Mouse (Mus musculus): ENCODE data around the gene A430078G23Rik.
A peak's percentile ranks its signal among the peaks of the same experiment; 100 is the strongest.
"Not testable (repeated sequence)": the region's sequence is repeated elsewhere in the genome, so short reads cannot be mapped to it uniquely, and the experiment has no call there.

The A430078G23Rik gene

DNA sequence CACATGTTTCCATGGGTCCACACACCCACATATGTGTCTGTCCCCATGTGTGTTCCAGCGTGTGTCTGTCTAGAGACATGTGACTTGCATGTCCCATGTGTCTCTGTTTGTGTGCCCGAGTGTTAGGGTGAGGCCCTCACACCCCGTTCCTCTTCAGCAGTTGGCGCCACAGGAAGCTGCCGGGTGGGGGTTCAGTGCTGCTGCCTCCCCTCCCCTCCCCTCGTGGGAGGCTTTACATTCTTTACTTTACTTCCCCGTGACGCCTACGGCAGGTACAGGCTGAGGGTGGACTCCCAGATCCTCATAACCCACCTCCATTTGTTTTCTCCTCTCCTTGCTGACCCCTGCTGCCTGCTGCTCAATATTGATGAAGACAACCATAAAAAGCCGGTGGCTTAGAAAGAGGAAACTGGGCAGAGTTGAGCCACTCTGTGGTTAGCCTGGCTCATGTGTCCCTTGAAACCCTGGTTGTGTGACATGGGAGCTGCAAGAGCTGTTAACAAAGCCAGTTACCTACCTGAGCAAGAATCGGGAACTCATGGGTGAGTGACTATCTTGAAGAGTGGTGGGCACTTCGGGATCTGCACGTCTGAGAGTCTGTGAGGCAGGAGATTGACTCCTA lies at the start of gene A430078G23Rik:
TSS of gene A430078G23Rik (plus strand) at position 227 of the 622 bp plus-strand sequence.
- DNase-seq (ENCODE audit: low read depth, low spot score), result no peak

DNA sequence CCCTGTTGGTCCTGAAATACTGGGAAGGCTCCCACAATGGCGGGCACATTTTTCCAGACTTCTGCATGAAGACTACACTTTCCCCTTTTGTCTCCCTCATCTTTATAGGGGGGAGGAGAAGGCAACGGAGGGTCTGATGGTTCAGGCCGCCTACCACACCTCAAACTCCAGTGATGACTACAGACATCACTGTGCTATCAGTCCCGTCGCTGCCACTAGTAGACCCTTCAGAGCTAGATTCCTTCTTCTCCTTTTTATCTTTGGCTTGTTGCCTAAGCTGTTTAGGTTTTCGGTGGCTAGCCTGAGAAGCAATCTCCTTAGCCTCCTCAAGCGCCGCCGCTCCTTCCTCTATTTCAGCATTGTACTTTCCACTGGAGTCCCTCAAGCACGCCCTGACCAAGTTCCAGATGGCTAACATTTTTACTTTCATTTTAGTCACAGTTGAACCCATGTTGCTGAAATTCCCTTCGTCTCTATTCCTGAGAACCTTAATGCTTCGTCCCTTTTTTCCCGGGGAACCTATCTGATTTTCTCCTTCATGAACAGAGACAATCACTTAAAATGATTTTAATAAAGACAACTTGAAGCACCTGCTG lies 44.9 kb upstream of the A430078G23Rik start:
- not testable (repeated sequence) for DNase-seq (ENCODE audit: low read depth, low spot score)

DNA sequence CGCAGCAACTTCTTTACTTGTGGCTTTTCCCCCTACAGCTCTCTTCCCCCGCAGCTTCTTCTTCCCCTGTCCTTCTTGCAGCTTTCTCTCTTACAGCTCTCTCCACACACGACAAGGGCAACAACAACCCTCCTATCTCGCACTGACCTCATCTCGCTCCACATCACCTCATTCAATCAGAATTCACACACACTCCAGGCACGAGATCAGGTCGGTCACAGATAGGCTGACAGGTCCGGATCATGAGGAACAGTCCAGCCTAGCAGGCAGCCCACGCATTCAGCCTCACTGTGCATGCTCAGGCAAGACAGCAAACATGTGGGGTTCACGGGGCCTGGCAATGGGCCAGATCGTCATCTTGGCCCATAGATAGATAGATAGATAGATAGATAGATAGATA lies 43.6 kb upstream of the A430078G23Rik start:
- no peak for DNase-seq (ENCODE audit: low read depth, low spot score)

DNA sequence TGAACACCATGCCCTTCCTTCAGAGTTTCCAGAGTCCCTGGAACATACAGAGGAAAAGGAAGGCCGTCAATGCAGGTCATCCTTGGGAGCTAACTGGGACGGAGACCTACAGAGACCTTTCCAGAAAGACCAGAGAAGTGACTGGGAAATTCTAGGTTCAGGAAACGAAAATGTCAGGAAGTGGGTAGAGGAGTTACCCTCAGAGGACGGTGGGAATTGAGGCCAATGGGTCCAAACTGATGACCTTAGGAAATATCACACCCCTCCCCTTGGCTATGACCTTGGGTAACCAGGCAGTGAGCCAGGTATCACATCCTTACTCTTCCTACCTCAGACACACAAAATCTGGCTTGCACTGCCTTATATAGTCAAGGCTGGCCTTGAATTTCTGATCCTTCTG lies 41.7 kb upstream of the A430078G23Rik start:
- no peak for DNase-seq (ENCODE audit: low read depth, low spot score)

DNA sequence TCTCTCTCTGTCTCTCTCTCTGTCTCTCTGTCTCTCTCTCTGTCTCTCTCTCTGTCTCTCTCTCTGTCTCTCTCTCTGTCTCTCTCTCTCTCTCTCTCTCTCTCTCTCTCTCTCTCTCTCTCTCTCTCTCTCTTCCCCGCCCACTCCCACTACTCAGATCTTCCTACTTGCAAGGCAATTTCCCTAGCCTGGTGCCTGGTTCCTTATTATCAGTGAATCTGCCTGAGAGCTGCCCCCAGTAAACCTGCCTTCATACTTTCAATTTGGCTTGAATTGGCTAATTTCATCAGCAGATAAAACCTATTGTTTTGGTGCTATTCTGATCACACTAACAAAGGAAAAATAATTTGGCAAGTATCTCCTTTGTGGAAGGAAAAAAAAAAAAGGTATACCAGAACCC lies 39.8 kb upstream of the A430078G23Rik start:
- not testable (repeated sequence) for DNase-seq (ENCODE audit: low read depth, low spot score)

DNA sequence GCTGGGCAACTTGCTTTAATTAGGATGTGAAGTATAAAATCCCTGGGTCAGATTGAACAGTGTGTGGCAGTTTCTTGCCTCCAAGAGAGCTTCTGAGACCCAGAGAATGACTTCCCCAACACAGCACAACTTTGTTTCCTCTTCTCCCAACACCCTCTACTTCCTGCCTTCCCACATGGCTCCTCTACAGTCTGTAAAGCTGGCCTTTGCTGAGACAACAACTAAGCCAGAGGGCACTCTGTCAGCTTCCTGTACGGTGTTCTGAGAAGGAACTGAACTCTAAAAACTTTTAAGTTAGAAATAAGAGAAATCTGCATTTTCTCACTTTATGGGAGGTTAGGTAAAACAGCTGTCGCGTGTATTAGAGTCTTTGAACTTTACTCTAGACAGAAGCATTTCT lies 39.4 kb upstream of the A430078G23Rik start:
- no peak for DNase-seq (ENCODE audit: low read depth, low spot score)

DNA sequence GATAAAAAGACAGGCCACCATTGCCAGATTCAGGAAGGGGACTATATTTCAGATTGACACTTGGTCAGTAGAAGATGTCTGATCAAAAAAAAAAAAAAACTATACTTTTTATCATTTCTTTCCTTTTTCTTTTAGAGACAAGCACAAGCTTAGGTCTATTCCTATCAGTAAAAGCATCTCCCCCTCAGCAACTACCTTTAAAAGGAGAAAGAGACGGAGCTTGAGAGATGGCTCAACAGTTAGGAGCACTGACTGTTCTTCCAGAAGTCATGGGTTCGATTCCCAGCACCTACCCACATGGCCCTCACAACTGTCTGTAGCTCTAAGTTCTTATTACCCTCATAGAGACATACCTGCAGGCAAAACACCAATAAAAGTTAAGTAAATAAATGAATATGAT lies 38.9 kb upstream of the A430078G23Rik start:
- no peak for DNase-seq (ENCODE audit: low read depth, low spot score)

DNA sequence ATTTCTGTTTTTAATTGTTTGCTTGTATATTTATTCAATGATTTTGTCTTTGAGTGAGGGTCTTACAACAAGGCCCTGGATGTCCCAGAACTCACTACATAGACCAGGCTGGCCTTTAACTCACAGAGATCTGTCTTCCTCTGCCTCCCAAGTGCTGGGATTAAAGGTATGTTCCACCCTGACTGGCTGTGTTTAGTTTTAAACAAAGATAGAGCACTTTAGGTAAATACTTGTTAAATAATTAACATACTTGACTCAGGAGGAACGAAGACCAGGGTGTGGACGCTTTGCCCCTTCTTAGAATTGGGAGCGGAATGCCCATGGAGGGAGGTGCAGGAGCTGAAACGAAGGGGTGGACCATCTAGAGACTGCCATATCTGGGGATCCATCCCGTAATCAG lies 36.6 kb upstream of the A430078G23Rik start:
- no peak for DNase-seq (ENCODE audit: low read depth, low spot score)

DNA sequence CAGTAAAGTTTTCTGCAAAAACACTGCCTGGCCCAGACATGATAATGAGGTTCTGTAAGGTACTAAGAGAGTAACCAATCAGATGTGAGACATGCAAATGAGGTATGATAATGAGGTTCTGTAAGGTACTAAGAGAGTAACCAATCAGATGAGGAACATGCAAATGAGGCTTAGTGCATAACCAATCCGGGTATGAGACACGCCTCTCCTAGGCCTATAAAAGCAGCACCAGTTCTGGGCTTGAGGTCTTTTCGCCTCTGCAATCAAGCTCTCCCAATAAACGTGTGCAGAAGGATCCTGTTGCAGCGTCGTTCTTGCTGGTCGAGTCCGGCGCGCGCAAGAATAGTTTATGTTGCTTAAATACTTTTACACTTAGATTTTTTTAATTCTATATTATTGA lies 33.9 kb upstream of the A430078G23Rik start:
- not testable (repeated sequence) for DNase-seq (ENCODE audit: low read depth, low spot score)

DNA sequence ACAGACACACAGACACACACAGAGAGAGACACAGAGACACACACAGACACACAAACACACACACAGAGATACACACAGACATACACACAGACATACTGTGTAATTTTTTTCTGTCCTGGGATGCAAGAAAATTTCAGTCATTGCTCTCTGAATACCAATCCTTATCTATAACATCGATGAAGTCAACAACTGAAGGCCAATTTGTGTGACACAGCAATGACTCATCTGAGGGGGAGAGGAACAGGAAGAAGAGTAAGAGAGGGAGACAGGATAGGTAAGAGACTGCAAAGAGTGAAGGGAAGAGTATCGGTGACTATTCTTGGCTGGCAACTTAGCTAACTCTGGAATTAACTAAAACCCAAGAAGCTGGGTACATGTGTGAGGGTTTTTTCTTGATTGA lies 29.0 kb upstream of the A430078G23Rik start:
- no peak for DNase-seq (ENCODE audit: low read depth, low spot score)

DNA sequence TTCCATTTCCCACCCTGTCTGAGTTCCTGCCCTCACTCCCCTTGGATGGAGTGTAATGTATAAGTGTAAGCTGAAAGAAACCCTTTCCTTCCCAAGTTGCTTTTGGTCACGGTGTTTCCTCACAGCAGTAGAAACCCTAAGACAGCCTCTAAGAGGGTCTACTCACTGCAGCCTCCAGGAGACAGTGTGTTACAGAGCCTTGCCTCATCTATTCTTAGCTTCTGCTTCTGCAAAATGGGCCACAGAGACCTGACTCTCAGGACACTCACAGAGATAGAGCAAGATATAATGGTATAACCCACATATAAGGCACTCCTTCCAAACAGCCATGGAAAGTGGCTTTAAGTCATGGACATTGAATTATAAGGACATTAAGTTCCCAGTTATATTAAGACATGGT lies 26.2 kb upstream of the A430078G23Rik start:
- DNase-seq (ENCODE audit: low read depth, low spot score), result no peak

DNA sequence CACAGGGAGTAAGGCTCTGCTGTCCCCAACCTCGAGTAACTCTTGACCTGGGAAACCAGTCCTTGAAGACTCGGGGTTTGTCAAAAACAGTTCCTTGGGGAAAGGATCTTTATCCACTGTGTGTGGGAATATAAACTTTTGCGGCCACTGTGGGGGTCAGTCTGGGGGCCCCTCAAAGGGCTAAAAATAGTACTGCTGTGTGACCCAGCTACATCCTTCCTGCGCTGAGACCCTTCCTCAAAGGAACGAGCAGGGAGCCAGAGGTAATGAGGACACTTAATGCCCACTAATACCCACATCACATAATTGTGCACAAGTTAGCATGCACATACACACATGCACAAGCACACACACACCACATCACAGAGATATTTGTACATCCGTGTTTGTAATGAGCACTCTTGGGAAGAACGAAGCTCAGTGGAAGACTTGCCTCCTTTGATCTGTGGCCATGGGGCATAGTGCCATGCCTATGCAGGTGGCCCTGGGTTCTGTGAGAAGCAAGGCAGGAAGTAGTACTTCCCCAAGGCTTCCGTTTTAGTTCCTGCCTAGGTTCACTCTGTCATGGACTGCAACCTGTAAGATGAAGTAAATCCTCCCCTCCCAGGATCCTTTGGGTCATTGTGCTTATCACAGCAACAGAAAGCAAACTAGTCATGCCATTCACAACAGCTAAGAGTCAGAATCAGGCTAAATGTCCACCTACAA lies 25.5 kb upstream of the A430078G23Rik start:
- no peak for DNase-seq (ENCODE audit: low read depth, low spot score)

DNA sequence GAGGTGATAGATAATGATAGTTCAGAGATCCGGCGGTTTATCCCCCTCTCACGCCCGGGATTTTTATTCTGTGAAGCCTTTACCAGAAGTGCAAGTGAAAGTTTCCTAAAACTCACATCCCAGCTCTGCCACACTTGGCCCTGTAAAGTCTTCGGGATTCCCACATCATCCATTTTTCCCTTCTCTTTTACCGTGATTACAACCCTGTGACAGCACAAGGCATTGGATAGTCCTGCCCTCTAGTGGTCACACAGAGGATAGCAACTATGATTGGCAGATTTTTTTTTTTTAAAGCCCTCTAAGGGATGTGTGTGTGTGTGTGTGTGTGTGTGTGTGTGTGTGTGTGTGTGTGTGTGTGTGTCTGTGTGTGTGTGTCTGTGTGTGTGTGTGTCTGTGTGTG lies 22.6 kb upstream of the A430078G23Rik start:
- peak; percentile 39 for DNase-seq (ENCODE audit: low read depth, low spot score)

DNA sequence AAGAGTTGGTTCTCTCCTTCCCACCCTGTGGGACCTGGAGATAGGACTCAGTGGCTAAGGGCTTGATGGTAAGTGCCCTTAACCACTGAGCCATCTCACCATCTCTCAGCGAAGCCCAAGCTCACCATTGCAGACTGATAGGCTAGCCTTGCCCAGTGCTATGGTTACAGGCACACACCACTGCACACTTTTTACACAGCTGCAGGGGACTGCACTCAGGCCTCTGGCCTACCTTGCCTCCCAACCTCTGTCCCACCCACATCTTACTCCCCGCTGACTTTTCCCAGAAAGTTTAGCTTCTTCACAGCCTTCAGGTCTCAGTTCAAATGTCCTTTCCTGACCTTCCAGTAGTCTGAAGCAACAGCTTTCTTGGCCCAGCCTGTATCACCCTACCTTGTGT lies 21.5 kb upstream of the A430078G23Rik start:
- no peak for DNase-seq (ENCODE audit: low read depth, low spot score)

DNA sequence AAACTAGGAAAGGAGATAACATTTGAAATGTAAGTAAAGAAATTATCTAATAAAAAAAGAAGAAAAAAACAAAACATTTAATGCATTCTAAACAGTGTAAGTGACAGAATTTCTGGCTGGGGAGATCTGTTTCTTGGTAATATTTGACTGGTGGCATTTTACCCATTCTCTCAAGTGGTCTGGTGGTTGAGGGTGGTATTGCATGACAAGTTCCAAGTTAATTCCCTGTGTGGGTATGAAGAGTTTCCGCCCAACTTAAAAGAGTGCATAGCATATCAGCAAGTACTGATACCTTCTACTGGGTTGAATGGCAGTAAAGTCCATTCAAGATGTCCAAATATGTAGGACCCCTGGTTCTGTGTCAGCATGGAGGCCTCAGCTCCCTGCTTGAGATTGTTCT lies 17.3 kb upstream of the A430078G23Rik start:
- no peak for DNase-seq (ENCODE audit: low read depth, low spot score)

DNA sequence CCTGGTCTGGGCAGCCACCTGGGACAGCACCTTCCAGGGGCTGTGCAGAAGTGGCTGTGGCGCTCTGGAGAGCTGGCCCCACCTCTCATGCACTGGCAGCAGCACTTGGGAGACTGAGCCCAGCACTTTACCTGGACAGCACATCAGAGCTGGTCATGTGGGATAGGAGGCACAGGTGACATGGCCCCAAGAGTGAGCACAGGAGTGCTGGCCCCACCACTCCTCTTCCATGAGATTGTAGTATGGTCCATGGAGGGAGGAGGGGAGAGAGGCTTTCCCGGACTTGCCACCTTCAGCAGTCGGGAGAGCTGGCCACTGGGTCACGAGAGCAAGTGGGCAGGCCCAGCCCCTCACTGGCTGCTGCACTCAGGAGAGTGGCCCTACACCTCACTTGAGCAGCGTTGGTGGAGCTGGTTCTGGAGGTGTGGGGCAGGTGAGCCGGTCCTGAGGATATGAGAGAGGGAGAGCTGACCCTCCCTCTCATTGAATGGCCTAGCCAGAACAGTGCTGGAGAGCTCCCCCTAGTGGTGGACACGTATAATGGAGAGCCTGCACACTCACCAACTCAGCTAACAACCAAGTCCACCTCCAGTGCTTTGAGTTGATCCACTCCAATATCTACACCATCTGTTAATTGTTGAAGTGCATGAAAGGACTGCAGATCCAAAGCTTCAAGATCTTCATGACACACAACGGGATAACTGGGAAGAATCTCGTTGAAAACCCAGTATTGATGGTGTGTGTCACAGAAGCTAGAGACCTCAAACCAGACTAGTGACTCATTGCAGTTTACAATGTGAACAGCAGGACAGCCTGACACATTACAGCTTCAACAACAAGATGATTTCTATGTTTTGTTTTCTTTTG lies 16.3 kb upstream of the A430078G23Rik start:
- DNase-seq (ENCODE audit: low read depth, low spot score), result peak; percentile 35

DNA sequence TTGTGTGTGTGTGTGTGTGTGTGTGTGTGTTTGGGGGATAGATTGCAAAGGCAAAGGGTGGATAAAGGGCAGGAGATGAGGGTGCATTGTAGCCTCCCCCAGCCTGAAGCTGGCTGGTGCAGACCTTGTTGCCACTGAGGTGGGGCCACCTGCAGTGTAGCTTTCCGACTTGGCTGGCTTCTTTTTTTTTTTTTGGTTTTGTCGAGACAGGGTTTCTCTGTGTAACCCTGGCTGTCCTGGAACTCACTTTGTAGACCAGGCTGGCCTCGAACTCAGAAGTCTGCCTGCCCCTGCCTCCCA lies 15.7 kb upstream of the A430078G23Rik start:
- DNase-seq (ENCODE audit: low read depth, low spot score), result not testable (repeated sequence)

DNA sequence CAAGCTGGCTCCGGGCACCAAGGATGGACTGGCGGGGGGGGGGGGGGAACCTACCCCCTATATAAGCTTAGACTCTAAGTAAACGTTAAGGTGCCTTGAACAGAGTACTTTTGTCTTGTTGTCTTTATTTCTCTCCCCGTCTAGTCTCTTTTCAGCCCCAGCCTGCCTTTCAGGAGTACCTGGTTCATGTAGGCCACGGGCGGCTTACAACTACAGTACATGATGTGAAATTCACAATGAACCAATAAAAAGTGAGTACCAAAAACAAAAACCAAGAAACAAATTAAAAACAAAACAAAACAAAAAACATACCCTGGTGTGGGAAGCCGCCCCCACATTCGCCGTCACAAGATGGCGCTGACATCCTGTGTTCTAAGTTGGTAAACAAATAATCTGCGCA lies 15.2 kb upstream of the A430078G23Rik start:
- DNase-seq (ENCODE audit: low read depth, low spot score), result no peak

DNA sequence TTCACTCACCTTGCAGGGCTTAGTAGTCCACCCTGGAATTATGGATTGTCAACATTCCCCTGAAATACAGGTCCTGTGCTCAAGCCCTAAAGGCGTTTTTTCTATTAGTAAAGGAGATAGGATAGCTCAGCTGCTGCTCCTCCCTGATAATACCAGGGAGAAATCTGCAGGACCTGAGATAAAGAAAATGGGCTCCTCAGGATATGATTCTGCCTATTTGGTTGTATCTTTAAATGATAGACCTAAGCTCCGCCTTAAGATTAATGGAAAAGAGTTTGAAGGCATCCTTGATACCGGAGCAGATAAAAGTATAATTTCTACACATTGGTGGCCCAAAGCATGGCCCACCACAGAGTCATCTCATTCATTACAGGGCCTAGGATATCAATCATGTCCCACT lies 12.5 kb upstream of the A430078G23Rik start:
- not testable (repeated sequence) for DNase-seq (ENCODE audit: low read depth, low spot score)

DNA sequence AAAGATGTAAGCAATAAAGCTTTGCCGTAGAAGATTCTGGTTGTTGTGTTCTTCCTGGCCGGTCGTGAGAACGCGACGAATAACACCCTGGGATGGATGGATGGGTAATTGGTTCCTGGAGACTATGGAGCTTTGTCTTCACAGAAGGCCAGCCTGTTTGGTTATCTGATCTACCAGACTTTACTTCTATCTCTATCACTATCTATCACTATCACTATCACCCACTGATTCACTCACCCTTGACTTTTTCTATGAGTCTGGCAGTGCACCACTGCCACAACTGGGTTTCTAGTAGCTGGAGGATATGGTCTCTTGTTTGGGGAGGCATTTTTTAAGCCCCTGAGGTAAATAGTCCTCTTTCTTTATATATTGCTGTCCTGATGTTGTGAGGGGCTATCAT lies 7.9 kb upstream of the A430078G23Rik start:
- DNase-seq (ENCODE audit: low read depth, low spot score), result no peak

DNA sequence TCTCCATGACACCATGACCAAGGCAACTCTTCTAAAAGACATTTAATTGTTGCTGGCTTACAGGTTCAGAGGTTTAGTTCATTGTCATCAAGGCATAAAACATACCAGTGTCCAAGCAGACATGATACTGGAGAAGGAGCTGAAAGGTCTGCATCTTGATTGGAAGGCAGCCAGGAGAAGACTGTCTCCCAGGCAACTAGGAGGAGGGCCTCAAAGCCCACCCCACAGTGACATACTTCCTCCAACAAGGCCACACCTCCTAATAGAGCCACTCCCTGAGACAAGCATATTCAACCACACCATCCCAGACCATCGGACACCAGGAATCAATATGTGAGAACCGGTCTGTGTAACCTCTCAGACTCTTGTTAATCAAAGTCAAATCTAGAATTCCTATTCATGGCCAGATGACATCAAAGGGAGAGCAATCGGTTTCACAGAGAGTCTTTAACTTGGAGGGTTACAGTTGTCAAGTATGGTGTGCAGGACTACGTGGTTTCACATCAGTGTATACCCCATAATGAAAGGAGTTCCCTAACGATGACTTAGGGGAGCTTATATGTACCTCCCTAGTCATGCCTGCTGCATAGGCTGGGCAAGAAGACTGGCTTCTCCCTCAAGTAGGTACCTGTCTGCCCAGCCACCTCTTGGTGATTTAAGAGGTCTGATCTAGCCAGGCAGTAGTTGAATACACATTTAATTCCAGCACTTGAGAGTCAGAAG lies 6.4 kb upstream of the A430078G23Rik start:
- no peak for DNase-seq (ENCODE audit: low read depth, low spot score)

Data from c-Kit-negative CD71-positive TER-119-positive erythroid progenitor cells, embryonic 14.5 days (primary cell).